Mouse (Mus musculus): Measurements from ENCODE around the gene Brix1.

DNA sequence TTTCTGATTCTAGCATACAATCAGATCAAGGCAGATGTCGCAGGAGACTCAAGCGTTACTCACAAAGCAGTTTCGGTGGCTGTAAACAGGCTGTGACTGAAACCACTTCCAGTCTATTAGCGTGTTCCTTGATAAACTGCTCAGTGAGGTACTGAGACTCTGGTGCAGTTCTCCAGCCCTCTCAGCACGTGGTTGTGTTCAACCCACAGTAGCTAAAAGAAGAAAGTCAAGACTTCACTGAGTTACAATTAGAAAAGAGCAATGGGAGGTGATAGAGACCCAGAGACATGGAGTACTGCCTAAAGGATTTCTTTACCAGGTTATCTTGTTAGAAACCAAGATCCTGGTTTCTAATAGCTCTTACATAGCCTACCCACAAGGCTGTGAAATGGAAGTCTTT, 13.8 kb upstream of the Brix1 start:
- no peak for TF ChIP-seq MAFK (IDR thresholded peaks at IDR 0.05; ENCODE audit: insufficient read depth, low read depth, low read length)
- no peak for TF ChIP-seq ZNF384 (IDR thresholded peaks at IDR 0.05; ENCODE audit: low read depth, low read length)
- no peak for TF ChIP-seq HCFC1 (IDR thresholded peaks at IDR 0.05; ENCODE audit: borderline replicate concordance, insufficient read depth, low read length)
- no peak for TF ChIP-seq CHD2 (IDR thresholded peaks at IDR 0.05; ENCODE audit: low read depth, low read length)
- no peak for TF ChIP-seq ZC3H11A (IDR thresholded peaks at IDR 0.05; ENCODE audit: borderline replicate concordance, low read depth, low read length)
